Mouse (Mus musculus): Measurements from ENCODE around the gene Sema3a. TPM values are rescaled to one million over a fixed set of nuclear protein-coding genes. Genes with fewer than 3 reads are reported as not detected.

Gene Sema3a
- polyA plus RNA-seq, 1 experiment from 2014 or later: 24.9 TPM

DNA sequence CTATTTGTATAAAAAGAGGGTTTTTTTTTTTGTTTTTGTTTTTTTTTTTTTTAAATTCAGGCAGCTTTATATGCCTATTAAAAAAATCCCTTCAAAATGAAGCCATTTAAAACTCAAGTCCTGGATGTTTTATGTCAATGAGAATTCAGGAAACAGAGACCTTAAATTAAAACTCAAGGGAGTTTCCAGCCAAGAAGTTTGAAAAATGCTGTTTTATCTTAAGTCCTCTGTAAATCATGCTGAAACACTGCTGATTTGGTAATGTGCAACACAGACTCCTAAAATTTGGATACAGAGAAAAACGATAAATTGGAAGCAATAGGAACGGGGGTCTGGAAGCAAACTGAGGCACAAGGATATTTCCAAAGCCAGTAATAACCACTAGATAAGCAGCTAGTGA lies 490.7 kb downstream of the Sema3a start:
- ATAC-seq (replicated peaks; ENCODE audit: low FRiP score, low TSS enrichment, low read depth) (no peak), DNase-seq (ENCODE audit: low spot score) (no peak)
- Histone ChIP-seq H3K9ac (ENCODE audit: low read length) (no peak overlapping the region), H3K4me3 (ENCODE audit: low read depth, low read length) (no peak overlapping the region), H3K9me3 (ENCODE audit: control insufficient read depth, low read length) (no peaks in the 10 kb centered on the region), H3K36me3 (ENCODE audit: control insufficient read depth, insufficient read depth, low read length) (no peaks in the 10 kb centered on the region), H3K27me3 (replicated peaks; ENCODE audit: control insufficient read depth, insufficient read depth, low read length) (no peaks in the 10 kb centered on the region), H3K4me1 (replicated peaks; ENCODE audit: control insufficient read depth, insufficient read depth, low read length) (no peaks in the 10 kb centered on the region), H3K27ac (ENCODE audit: low read depth) (no peak overlapping the region), H3K4me2 (ENCODE audit: low read length) (no peak overlapping the region)
- 52% methylated on average over 2 of the region's 2 CpGs for WGBS

DNA sequence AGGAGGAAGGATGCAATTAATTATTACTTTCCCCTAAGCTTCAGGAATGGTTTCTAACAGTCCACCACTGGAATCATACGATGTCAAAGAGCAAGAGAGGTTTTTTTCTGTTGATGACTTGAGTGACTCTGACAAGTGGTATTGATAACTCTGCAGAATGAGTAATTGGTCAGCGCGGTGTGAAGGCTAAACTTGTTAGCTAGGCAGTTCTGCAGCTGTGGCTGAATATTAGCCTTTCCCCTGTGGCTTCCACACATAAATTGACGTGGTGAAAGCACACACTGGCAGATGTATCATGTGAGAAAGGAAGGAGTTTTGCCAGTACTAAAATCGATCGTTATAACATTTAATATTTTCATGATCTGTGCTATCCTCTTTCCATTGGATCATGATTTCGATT lies 497.4 kb downstream of the Sema3a start:
- Histone ChIP-seq H3K4me1 (replicated peaks; ENCODE audit: control insufficient read depth, insufficient read depth, low read length) (no peaks in the 10 kb centered on the region), H3K9ac (ENCODE audit: low read length) (no peak overlapping the region), H3K9me3 (ENCODE audit: control insufficient read depth, low read length) (no peaks in the 10 kb centered on the region), H3K4me3 (ENCODE audit: low read depth, low read length) (no peak overlapping the region), H3K4me2 (ENCODE audit: low read length) (no peak overlapping the region), H3K36me3 (ENCODE audit: control insufficient read depth, insufficient read depth, low read length) (no peaks in the 10 kb centered on the region), H3K27me3 (replicated peaks; ENCODE audit: control insufficient read depth, insufficient read depth, low read length) (no peaks in the 10 kb centered on the region), H3K27ac (ENCODE audit: low read depth) (no peak overlapping the region)
- ATAC-seq (replicated peaks; ENCODE audit: low FRiP score, low TSS enrichment, low read depth) (no peak), DNase-seq (ENCODE audit: low spot score) (no peak)
- 83% methylated on average over 7 of the region's 7 CpGs for WGBS

DNA sequence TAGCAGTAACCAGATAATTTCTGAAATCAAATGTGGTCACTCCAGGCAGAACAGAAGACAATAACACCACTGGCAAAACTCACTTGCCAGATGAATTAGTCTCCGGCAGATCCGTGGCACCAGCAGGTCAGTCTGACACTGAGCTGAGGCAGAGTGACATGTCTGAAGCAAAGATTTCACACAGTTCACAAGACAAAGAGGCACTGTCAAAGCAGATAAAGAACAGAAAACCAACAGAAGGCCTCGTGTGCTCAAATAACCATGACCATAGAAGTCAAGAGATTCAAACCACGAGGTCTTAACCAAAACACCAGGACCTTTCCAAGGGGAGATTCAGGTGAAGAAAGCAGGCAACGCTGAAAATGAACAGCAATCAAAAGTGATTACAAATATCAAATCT lies 499.5 kb downstream of the Sema3a start:
- ATAC-seq (replicated peaks; ENCODE audit: low FRiP score, low TSS enrichment, low read depth): no peak
- no peaks in the 10 kb centered on the region for H3K27me3 ChIP-seq (replicated peaks; ENCODE audit: control insufficient read depth, insufficient read depth, low read length)
- H3K27ac ChIP-seq (ENCODE audit: low read depth): no peak overlapping the region
- H3K36me3 ChIP-seq (ENCODE audit: control insufficient read depth, insufficient read depth, low read length): no peaks in the 10 kb centered on the region
- no peak overlapping the region for H3K4me2 ChIP-seq (ENCODE audit: low read length)
- DNase-seq (ENCODE audit: low spot score): no peak
- H3K4me1 ChIP-seq (replicated peaks; ENCODE audit: control insufficient read depth, insufficient read depth, low read length): 0 out of 2 replicates have a peak, but pooled peaks cover 4% of the 10 kb centered on the region
- no peak overlapping the region for H3K4me3 ChIP-seq (ENCODE audit: low read depth, low read length)
- H3K9ac ChIP-seq (ENCODE audit: low read length): no peak overlapping the region
- WGBS: 55% methylated on average over 5 of the region's 5 CpGs
- H3K9me3 ChIP-seq (ENCODE audit: control insufficient read depth, low read length): no peaks in the 10 kb centered on the region

DNA sequence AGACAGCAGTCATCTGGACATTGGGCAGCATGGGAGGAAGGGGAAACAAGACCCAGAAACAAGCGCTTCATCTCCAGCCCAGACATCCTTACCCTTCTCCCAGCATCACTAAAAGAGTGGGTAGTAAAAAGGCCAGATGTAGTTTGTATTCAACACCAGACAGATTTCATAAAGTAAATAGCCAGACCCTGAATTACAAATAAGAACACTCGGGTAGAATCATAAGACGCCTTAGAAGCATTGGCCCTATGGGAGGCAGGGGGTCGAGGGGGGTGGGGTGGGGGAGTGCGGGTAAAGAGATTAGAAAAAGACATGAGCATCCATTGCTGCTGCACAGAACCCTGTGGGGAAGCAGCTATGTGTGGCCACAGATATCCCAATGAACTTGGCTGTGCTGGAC lies 500.9 kb downstream of the Sema3a start:
- 60% methylated on average over 5 of the region's 5 CpGs for WGBS
- no peaks in the 10 kb centered on the region for H3K27me3 ChIP-seq (replicated peaks; ENCODE audit: control insufficient read depth, insufficient read depth, low read length)
- no peaks in the 10 kb centered on the region for H3K36me3 ChIP-seq (ENCODE audit: control insufficient read depth, insufficient read depth, low read length)
- H3K4me3 ChIP-seq (ENCODE audit: low read depth, low read length): no peak overlapping the region
- H3K9ac ChIP-seq (ENCODE audit: low read length): no peak overlapping the region
- 0 out of 2 replicates have a peak, but pooled peaks cover 4% of the 10 kb centered on the region for H3K4me1 ChIP-seq (replicated peaks; ENCODE audit: control insufficient read depth, insufficient read depth, low read length)
- DNase-seq (ENCODE audit: low spot score) (no peak), ATAC-seq (replicated peaks; ENCODE audit: low FRiP score, low TSS enrichment, low read depth) (no peak)
- H3K9me3 ChIP-seq (ENCODE audit: control insufficient read depth, low read length): no peaks in the 10 kb centered on the region
- H3K4me2 ChIP-seq (ENCODE audit: low read length): no peak overlapping the region
- H3K27ac ChIP-seq (ENCODE audit: low read depth): no peak overlapping the region

DNA sequence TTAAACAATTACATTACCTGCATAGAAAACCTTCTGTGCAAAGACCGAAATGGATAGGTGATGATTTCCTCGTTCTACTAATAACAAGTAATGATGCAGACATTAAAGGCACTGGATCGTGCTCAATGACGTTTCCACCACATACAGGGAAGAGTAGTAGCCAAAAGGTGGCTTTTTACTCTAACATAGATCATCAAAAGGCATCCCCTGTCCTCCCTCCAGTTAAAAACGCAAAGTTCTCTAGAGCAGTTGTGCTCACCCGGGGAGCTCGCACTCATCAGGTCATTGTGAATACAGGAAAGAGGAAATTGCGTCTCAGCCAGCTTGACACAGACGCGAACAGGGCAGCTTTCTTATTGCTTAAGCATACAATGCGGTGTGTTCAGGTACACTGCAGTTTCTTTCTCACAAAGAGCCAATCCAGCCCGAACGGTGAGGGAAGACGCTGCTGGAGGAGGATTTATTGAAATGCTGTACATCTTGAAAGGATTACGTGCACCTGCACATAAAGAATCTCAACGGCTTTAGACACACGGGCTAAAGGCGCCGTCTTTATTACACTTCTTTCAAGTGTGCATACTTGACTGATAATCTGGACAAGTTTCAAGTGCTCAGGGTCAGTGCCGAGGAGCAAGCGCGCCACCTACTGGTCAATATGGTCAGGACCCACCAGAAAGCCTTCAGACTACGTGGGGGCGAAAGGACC lies 503.5 kb downstream of the Sema3a start:
- Histone ChIP-seq H3K9ac (ENCODE audit: low read length) (peak overlapping the region; percentile 27; the same call in 1 of the 2 replicates), H3K36me3 (ENCODE audit: control insufficient read depth, insufficient read depth, low read length) (no peaks in the 10 kb centered on the region), H3K27me3 (replicated peaks; ENCODE audit: control insufficient read depth, insufficient read depth, low read length) (no peaks in the 10 kb centered on the region), H3K4me2 (ENCODE audit: low read length) (peak overlapping the region; percentile 66), H3K4me1 (replicated peaks; ENCODE audit: control insufficient read depth, insufficient read depth, low read length) (0 out of 2 replicates have a peak, but pooled peaks cover 4% of the 10 kb centered on the region), H3K27ac (ENCODE audit: low read depth) (no peak overlapping the region), H3K4me3 (ENCODE audit: low read depth, low read length) (peak overlapping the region; percentile 44), H3K9me3 (ENCODE audit: control insufficient read depth, low read length) (no peaks in the 10 kb centered on the region)
- DNase-seq (ENCODE audit: low spot score): peak; percentile 94
- 11% methylated on average over 24 of the region's 24 CpGs for WGBS
- peak; percentile 86 for ATAC-seq (replicated peaks; ENCODE audit: low FRiP score, low TSS enrichment, low read depth)

DNA sequence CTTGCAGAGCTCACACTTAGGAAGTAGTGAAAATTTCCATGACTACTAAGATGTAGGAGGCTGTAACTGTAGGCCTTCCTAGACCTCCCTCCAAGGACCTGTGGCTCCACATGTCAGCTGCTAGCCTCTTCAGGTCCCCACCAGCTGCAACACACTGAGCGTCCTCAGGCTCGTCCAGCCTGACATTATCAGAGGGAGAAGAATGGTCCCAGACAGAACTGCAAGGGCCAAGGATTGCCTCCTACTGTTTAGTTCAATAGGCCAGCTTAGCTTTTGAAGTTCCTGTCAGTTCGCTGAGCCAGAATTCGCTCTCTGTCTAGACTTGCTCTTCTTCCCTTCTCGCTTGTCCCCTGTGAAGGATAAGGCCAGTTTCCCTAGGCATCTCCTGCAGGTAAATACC lies 504.7 kb downstream of the Sema3a start:
- Histone ChIP-seq H3K36me3 (ENCODE audit: control insufficient read depth, insufficient read depth, low read length) (no peaks in the 10 kb centered on the region), H3K9me3 (ENCODE audit: control insufficient read depth, low read length) (no peaks in the 10 kb centered on the region), H3K27ac (ENCODE audit: low read depth) (no peak overlapping the region), H3K4me3 (ENCODE audit: low read depth, low read length) (no peak overlapping the region), H3K4me2 (ENCODE audit: low read length) (no peak overlapping the region), H3K4me1 (replicated peaks; ENCODE audit: control insufficient read depth, insufficient read depth, low read length) (0 out of 2 replicates have a peak, but pooled peaks cover 4% of the 10 kb centered on the region), H3K9ac (ENCODE audit: low read length) (no peak overlapping the region), H3K27me3 (replicated peaks; ENCODE audit: control insufficient read depth, insufficient read depth, low read length) (no peaks in the 10 kb centered on the region)
- ATAC-seq (replicated peaks; ENCODE audit: low FRiP score, low TSS enrichment, low read depth): no peak
- DNase-seq (ENCODE audit: low spot score): no peak
- WGBS: 64% methylated on average over 5 of the region's 5 CpGs

DNA sequence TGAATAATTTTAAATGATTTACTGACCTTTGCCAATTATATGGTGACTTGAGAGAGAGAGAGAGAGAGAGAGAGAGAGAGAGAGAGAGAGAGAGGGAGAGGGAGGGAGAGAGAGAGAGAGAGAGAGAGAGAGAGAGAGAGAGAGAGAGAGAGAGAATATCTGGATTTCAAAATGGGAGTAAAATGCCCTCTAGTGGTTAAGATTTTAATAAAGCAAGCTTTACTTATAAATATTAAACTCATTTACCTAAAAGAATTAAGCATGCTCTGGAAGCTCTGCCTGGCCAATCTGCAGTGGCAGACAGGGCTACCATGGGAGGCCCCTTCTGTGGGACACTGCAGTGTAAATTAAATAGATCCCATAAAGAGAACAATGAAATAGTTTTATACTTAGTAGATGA lies 505.5 kb downstream of the Sema3a start:
- no peak for DNase-seq (ENCODE audit: low spot score)
- H3K4me1 ChIP-seq (replicated peaks; ENCODE audit: control insufficient read depth, insufficient read depth, low read length): 0 out of 2 replicates have a peak, but pooled peaks cover 4% of the 10 kb centered on the region
- no peak overlapping the region for H3K27ac ChIP-seq (ENCODE audit: low read depth)
- H3K4me3 ChIP-seq (ENCODE audit: low read depth, low read length): no peak overlapping the region
- no peak overlapping the region for H3K4me2 ChIP-seq (ENCODE audit: low read length)
- H3K36me3 ChIP-seq (ENCODE audit: control insufficient read depth, insufficient read depth, low read length): no peaks in the 10 kb centered on the region
- no peak overlapping the region for H3K9ac ChIP-seq (ENCODE audit: low read length)
- no peaks in the 10 kb centered on the region for H3K9me3 ChIP-seq (ENCODE audit: control insufficient read depth, low read length)
- H3K27me3 ChIP-seq (replicated peaks; ENCODE audit: control insufficient read depth, insufficient read depth, low read length): no peaks in the 10 kb centered on the region
- ATAC-seq (replicated peaks; ENCODE audit: low FRiP score, low TSS enrichment, low read depth): no peak

DNA sequence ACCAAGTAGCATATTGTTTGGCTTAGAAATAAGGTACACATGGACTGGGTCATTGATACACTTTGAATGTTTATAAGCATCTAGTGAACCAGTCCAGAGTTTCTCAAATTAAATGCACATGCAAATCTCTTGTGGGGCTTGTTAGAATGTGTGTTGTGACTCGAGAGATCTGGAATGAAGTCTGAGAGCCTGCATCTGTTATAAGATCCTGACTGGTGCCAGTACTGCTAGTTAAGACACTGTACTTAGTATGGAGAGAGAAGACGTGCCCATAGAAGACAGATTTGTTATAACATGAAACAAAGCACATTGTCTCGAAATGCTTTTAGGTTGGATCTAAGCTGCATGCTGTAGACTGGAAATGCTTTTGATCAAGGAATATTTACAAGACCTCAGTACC lies 511.0 kb downstream of the Sema3a start:
- Histone ChIP-seq H3K9me3 (ENCODE audit: control insufficient read depth, low read length) (no peaks in the 10 kb centered on the region), H3K4me1 (replicated peaks; ENCODE audit: control insufficient read depth, insufficient read depth, low read length) (no peaks in the 10 kb centered on the region), H3K27ac (ENCODE audit: low read depth) (no peak overlapping the region), H3K9ac (ENCODE audit: low read length) (no peak overlapping the region), H3K27me3 (replicated peaks; ENCODE audit: control insufficient read depth, insufficient read depth, low read length) (no peaks in the 10 kb centered on the region), H3K4me2 (ENCODE audit: low read length) (no peak overlapping the region), H3K4me3 (ENCODE audit: low read depth, low read length) (no peak overlapping the region), H3K36me3 (ENCODE audit: control insufficient read depth, insufficient read depth, low read length) (no peaks in the 10 kb centered on the region)
- WGBS: 60% methylated on average over 3 of the region's 3 CpGs
- DNase-seq (ENCODE audit: low spot score) (no peak), ATAC-seq (replicated peaks; ENCODE audit: low FRiP score, low TSS enrichment, low read depth) (no peak)

All from intestine, embryonic 14.5 days (tissue).